Mouse (Mus musculus): ENCODE results near the gene Nfe2.
A peak's percentile ranks its signal among the peaks of the same experiment; 100 is the strongest.
"Not testable (repeated sequence)": the region's sequence is repeated elsewhere in the genome, so short reads cannot be mapped to it uniquely, and the experiment has no call there.

Nfe2 gene

DNA sequence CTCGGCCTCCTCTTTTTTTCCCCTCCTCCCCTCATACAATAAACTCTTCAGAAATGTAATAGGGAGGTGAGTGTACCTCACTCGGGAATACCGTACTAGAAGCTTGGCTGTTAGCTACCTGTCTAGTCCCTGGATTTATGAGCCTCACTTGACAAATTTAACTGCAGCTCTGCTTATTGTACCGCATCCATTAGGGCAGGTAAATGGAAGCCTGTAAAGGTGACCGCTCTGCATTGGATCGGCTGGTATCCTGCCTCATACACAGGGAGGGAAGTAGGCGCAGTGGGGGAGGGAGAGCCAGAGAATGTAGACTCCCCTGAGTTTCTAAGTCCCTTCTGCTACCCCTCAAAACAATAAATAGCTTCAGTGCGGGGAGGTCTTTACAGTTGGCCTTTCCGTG is 32.6 kb upstream of the Nfe2 start:
- DNase-seq (ENCODE audit: low spot score): no peak

- no peak for DNase-seq (ENCODE audit: low spot score)
Measured at GRCm38 (mm10) chr15:103290417-103290816, 32.2 kb upstream of the Nfe2 start.

GRCm38 (mm10) chr15:103289600-103289999 is 31.4 kb upstream of the Nfe2 start:
- no peak for DNase-seq (ENCODE audit: low spot score)

GRCm38 (mm10) chr15:103285778-103286417 is 27.7 kb upstream of the Nfe2 start:
- DNase-seq (ENCODE audit: low spot score): peak; percentile 85

- DNase-seq (ENCODE audit: low spot score): no peak
Measured at GRCm38 (mm10) chr15:103284647-103285046, 26.4 kb upstream of the Nfe2 start.

GRCm38 (mm10) chr15:103284066-103284465 is 25.9 kb upstream of the Nfe2 start:
- peak; percentile 46 for DNase-seq (ENCODE audit: low spot score)

DNA sequence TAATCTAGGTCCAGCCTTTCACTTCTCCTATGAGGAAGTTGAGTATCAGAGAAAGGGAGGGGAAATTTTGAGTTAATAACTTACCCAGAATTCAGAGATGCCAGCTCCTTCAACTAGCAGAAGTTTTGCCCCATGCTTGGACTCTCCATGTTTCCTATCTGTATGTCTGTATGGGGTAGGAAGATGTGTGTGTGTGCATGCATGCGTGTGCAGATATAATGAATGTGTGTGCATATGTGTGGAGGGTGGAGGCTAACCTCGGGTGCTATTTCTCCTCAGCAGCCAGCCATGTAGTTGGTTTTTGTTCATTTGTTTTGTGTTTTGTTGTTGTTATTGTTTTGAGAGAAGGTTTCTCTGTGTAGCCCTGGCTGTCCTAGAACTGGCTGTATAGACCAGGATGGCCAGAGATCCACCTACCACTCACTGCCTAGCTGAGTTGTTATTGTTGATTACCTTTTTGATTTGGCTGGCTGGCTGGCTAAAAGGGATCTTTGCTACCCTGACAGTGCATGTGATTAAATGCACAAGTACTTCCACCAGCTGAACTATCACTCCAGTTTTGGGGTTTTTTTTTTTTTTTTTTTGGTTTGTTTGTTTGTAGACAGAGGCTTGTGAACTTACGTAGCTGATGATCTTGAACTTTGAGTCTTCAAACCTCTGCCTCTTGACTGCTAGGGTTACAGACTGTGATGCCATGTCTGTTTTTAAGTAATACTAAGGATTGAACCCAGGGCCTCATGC is 23.4 kb upstream of the Nfe2 start:
- DNase-seq (ENCODE audit: low spot score): no peak

DNA sequence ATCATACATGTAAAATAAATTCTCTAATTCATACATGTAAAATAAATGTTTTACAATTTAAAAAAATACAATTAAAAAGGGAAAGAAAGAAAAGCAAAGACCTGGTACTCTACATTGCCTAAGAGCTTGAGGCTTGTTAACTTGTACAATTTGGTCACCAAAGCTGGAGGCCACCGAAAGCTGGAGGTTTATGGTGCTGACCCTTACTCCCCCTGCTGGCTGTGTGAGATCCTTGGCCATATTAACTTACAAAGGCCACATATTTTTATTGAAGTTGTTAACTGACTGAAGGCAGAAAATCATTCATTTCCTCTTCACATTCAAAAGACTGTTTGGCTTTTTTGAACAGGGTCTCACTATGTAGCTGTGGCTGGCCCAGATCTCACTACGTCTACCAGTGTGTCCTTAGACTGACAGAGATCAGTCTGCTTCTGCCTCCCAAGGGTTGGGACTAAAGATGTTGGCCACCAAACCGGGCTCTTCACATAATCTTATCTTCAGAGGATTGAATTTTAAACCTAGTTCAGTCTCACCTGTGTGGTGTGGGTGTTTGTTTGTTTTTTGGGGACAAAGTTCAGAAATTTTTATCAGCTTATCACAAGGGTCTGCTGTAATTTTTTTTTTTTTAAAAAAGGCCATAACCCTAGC is 22.7 kb upstream of the Nfe2 start:
- peak; percentile 68 for DNase-seq (ENCODE audit: low spot score)

DNA sequence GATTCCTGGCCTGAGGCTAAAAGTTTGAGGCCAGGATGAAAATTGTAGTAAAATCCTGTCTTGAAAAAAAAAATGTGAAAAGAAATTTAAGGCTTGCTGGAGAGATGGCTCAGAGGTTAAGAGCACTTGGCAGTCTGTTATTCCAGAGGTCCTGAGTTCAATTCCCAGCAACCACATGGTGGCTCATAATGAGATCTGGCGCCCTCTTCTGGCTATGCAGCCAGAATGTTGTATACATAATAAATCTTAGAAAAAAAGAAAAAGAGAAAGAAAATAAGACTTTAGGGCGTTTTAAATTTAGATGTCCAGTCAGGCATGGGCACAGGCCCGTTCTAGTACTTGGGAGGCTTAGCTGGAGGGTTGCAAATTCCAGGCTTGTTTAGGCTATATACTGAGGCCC is 21.5 kb upstream of the Nfe2 start:
- DNase-seq (ENCODE audit: low spot score): no peak

GRCm38 (mm10) chr15:103277949-103278348 is 19.7 kb upstream of the Nfe2 start:
- DNase-seq (ENCODE audit: low spot score): no peak

DNA sequence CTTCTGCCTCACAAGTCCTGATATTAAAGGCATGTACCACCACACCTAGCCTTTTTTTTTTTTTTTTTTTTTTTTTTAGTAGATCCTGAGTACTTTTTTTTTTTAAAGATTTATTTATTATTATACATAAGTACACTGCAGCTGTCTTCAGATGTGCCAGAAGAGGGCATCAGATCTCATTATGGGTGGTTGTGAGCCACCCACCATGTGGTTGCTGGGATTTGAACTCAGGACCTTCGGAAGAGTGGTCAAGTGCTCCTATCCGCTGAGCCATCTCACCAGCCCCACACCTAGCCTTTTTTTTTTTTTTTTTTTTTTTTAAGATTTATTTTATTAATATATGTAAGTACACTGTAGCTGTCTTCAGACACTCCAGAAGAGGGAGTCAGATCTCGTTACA is 17.7 kb upstream of the Nfe2 start:
- DNase-seq (ENCODE audit: low spot score): not testable (repeated sequence)

DNA sequence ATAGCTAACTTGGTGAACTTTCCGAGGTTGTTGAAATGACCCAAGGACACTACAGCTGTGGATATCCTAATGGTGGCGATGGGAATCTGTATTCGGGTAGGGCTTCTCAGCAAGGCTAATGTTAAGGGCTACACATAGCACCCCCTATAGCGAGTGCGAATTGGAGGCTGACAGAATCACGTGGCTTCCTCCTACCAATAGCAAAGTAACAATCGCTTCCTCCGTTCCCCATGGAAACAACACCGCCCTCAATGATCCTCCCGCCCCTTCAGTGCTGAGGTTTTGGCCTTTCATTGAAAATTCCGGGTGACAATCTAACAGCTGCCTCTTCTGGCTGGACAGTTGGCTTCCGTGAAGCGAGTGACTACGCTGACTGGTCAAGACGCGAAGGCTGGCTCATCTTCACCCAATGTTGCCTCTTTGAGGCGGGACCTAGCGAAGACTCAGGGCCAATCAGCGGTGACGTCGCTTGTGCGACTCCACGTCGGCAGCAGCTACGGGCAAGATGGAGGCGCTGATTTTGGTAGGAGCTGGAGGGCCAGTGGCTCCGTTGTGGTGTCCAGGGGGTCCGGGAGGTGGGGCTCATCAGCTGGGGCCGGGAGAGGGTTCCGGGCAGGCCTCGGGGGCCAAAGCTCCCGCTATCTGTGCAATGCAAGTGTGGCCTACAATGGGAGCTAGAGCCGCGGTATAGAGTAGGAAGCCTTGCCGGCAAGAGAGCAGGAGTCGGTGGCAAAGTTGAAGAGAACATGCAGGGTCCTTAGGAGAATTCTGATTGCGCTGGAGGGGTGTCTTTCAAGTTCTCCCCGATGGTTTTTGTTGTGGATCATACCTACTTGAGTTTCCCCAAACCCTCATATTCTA is 14.4 kb upstream of the Nfe2 start, which contains the start of gene Copz1:
TSS of gene Copz1 (plus strand) at position 296 of the 861 bp plus-strand sequence.
- peak; percentile 100 for DNase-seq (ENCODE audit: low spot score)

DNA sequence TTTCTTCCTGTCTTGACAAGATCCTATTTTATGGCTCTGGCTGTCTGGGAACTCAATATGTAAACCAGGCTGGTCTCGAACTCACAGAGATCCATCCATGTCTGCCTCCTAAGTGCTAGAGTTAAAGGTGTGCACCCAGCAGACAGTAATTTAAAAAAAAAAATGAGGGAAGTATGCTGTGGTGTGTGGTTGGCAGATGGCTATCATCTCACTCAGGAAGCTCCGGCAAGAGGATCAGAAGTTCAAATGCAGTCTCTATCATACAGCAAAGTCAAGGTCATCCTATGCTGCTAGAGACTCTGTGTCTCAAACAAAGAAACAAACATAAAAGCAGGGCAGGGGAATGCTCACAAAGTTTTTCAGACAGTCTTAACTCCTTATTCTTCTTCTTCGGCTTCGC is 10.7 kb upstream of the Nfe2 start:
- no peak for DNase-seq (ENCODE audit: low spot score)

GRCm38 (mm10) chr15:103264794-103265193 is 6.6 kb upstream of the Nfe2 start:
- no peak for DNase-seq (ENCODE audit: low spot score)

- no peak for DNase-seq (ENCODE audit: low spot score)
Measured at GRCm38 (mm10) chr15:103259989-103260388, 1.8 kb upstream of the Nfe2 start.

DNA sequence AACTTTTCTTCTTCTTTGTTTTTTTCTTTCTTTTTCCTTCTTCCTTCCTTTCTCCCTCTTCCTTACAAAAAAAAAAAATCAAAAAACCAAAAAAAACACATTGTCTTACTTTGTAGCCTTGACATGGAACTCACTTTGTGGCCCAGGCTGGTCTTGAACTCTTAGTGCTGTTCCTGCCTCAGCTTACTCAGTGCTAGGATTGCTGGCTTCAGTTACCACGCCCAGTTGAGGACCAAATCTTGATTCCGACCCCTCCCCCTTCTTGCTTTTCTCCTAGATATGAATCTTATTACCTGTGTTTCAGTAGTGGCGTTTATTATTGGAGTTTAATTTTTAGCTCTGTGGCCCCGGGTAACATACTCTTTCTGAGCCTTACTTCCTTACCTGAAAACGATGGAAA is 959 bp upstream of the Nfe2 start:
- no peak for DNase-seq (ENCODE audit: low spot score)

GRCm38 (mm10) chr15:103256210-103256986 is 1.8 kb downstream of the Nfe2 start:
- DNase-seq (ENCODE audit: low spot score): no peak

GRCm38 (mm10) chr15:103255169-103255568 is 3.0 kb downstream of the Nfe2 start:
- DNase-seq (ENCODE audit: low spot score): no peak

GRCm38 (mm10) chr15:103253352-103253751 is 4.9 kb downstream of the Nfe2 start:
- DNase-seq (ENCODE audit: low spot score): no peak

DNA sequence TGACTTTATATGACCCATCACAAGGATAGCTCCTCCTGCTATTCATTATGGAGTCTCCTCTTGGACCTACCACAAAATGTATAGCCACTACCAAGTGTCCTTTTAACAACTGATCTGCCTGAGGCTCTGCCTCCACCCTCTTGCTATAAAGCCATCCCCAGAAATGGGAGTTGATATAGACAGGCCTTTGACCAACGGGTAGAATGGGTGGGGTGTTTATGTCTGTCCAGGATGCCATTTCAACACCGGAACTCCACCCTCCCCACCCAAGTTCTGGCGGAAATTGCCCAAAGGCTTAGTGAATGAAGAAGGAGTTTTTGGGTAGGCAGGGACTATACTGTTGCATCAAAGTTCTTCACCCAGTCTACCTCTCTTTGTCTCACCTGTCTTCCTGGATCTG is 5.5 kb downstream of the Nfe2 start:
- no peak for DNase-seq (ENCODE audit: low spot score)

GRCm38 (mm10) chr15:103251595-103251994 is 6.6 kb downstream of the Nfe2 start:
- DNase-seq (ENCODE audit: low spot score): no peak

All from MN1 (cell line).